Mouse (Mus musculus) bone marrow macrophage, adult 2 months (primary cell): ENCODE results near the gene Lats2.

Experiments
- CTCF ChIP-seq: IDR thresholded peaks from 2 replicates; pipeline ENCODE4 v1.5.1; 2012; ENCODE audit warnings: low read depth, mild to moderate bottlenecking, low read length, moderate library complexity
- POLR2A ChIP-seq: IDR thresholded peaks from 2 replicates; pipeline ENCODE4 v1.6.1; 2012; ENCODE audit warnings: mild to moderate bottlenecking, low read depth, low read length, borderline replicate concordance

DNA sequence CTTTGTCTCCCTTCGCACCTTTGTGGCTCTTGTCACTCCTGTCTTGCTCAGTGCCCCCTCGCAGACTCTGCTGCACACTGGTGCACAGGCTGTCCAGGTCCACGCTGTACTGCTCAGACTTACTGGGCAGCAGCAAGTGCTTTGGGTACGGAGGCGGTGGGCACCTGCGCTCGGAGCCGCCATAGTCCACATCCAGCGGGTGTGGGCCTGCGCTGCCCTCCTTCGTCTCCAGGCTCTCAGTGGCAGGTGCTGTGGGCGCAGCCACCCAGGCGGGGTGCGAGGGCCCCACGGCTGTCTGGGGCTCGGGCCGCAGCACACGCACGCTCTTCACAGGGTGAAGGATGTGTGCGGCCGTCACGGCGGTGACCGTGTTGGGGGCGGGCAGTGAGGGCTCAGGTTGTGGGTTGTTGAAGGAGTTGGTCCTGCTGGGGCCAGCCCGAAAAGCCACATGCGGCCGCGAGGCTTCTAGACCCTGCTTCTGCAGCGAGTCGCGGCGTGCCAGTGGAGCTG lies 58.7 kb downstream of the Lats2 start:
- TF ChIP-seq POLR2A, result no peak
- no peak for TF ChIP-seq CTCF
